Mouse (Mus musculus): Measurements from ENCODE around the gene Arl13b. TPM values are rescaled to one million over a fixed set of nuclear protein-coding genes. Genes with fewer than 3 reads are reported as not detected.
A peak's percentile ranks its signal among the peaks of the same experiment; 100 is the strongest.

Arl13b gene
- total RNA-seq (2015; ENCODE audit: low replicate concordance) (0.72 and 3.8 TPM in 2 replicates), total RNA-seq (2017; ENCODE audit: low replicate concordance) (1.5 and 5.7 TPM in 2 replicates)

- ATAC-seq (replicated peaks; ENCODE audit: low FRiP score, poor library complexity, severe bottlenecking): peak; percentile 99
These were observed at the start of gene Arl13b for GRCm38 (mm10) chr16:62846498-62847312. TSS of gene Arl13b (minus strand) at chr16:62847040.

DNA sequence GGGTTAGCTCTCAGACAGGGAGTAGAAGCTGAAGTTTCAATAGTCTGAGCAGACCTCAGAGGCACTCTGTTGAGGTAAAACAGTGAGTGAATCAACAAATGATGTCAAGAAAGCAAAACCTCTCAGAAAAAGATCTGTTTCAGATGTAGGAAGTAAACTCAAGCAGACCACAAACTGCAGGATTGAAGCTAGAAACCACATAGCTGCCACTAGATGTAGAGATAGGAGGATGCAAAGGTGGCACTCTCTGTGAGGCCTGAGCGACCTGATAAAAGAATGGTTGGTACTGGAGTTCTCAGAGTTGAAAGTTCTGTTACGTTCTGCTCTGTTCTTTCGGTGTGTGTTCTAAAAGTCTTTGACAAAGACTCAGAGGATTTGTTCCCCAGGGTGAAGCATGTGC, 49.0 kb upstream of the Arl13b start:
- no peak for ATAC-seq (replicated peaks; ENCODE audit: low FRiP score, poor library complexity, severe bottlenecking)

GRCm38 (mm10) chr16:62874065-62874464, 27.2 kb upstream of the Arl13b start:
- no peak for ATAC-seq (replicated peaks; ENCODE audit: low FRiP score, poor library complexity, severe bottlenecking)

DNA sequence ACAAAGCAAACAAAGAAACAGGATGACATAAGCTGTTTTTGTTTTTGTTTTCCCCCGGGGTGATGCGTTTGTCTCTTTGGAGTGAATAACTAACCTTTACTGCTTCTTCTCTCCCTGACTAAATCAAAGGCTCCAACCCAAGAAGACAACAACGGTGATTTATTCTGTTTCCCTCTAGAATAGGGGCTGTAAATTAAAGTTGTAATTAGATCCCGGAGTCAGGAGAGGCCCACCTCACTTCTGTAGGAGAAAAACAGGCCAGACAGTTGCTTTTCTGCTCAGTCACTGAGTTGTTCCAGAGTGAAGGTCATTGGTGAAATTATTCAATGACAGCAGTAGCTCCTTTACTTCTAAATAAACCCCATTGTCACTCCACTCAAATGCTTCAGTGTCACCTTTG, 26.3 kb upstream of the Arl13b start:
- no peak for ATAC-seq (replicated peaks; ENCODE audit: low FRiP score, poor library complexity, severe bottlenecking)

DNA sequence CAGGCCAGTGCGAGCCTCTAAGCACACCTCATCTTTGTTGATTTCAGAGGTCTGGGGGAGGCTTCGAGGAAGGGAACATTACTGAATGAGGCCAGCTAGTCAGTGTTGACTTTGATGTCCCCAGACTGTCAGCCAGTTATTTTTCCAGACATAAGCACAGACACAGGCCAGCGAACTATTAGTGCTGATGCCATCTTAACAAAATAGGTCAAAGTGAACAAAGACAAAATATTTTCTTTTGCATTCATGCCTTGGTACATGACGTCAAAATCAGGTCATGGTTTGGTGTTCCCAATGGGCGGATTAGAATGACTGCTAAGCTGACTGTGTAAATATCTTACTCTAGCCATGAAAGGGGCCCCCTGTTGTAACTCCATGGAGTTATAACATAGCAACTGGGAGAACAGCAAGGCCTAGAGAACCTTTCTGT, 25.9 kb upstream of the Arl13b start:
- ATAC-seq (replicated peaks; ENCODE audit: low FRiP score, poor library complexity, severe bottlenecking): no peak

GRCm38 (mm10) chr16:62861455-62861854, 14.6 kb upstream of the Arl13b start:
- ATAC-seq (replicated peaks; ENCODE audit: low FRiP score, poor library complexity, severe bottlenecking): no peak

GRCm38 (mm10) chr16:62860140-62860539, 13.3 kb upstream of the Arl13b start:
- ATAC-seq (replicated peaks; ENCODE audit: low FRiP score, poor library complexity, severe bottlenecking): no peak

DNA sequence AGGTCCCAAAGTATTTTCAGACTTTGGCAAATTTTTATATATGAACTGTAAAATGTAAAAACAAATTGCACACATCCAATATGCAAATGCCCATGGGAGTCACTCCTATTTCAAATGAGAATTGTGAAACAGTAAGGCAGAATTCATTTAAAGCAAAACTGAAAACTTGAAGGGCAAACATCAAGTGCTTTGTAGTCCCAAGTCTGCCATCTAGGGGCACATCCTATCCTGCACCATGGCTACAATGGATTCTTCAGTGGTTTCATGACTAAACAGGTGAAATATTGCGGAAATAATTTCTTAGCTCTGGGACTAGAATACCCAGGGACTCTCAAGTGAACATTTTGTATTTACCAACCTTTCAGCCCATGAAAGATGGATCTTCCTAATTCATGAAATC, 11.2 kb upstream of the Arl13b start:
- no peak for ATAC-seq (replicated peaks; ENCODE audit: low FRiP score, poor library complexity, severe bottlenecking)

DNA sequence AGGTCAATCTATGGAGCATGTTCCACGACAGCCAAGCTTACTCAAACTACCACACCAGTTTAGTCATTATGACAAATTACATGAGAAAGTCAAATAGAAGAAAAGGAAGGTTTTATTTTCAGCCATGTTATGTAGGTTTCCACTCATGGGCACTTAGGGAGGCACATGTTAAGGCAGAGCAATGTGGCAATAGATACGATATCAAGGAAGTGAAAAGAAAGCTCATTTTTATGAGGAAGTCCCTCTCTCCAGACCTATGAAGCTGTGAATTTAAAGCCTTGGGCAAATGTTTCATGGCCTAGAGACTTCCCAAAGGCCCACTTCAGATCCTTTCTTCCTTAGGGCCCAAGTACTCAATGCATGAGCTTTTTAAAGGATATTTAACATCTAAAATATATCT, 10.7 kb upstream of the Arl13b start:
- ATAC-seq (replicated peaks; ENCODE audit: low FRiP score, poor library complexity, severe bottlenecking): no peak

DNA sequence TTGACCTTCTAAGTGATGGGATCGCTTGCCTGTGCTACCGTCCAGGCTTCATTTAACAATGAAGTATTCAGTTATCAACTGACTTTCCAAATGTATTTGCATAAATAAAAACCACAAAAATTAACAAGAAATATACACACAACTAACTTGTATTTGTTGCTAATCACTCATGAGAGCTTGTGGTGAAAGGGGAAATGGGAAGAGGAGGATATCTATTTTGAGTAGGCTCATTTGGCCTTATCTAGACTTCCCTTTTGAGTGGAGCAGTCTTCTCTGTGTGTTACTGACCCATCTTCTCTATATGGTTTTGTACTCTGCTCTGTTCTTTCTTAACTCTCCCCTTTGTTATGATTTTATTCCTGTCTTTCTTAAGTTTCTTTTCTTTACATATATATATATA, 9.4 kb upstream of the Arl13b start:
- ATAC-seq (replicated peaks; ENCODE audit: low FRiP score, poor library complexity, severe bottlenecking): no peak

DNA sequence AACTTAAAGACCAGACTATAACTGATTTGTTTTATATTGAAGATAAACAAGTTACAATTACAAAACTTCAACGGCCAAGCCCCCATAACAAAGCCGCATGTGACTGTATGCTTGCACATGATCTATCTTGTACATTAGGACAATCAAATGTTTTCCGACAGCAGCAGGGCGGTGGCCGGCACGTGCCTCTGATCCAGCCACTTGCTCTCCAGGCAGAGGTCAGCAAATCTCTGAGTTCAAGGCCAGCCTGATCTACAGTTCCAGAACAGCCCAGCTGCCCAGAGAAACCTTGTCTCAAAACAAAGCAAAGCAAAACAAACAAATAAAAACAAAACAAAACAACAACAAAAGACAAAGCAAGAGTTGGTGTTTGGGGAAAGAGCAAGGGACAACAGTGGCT, 8.5 kb upstream of the Arl13b start:
- no peak for ATAC-seq (replicated peaks; ENCODE audit: low FRiP score, poor library complexity, severe bottlenecking)

DNA sequence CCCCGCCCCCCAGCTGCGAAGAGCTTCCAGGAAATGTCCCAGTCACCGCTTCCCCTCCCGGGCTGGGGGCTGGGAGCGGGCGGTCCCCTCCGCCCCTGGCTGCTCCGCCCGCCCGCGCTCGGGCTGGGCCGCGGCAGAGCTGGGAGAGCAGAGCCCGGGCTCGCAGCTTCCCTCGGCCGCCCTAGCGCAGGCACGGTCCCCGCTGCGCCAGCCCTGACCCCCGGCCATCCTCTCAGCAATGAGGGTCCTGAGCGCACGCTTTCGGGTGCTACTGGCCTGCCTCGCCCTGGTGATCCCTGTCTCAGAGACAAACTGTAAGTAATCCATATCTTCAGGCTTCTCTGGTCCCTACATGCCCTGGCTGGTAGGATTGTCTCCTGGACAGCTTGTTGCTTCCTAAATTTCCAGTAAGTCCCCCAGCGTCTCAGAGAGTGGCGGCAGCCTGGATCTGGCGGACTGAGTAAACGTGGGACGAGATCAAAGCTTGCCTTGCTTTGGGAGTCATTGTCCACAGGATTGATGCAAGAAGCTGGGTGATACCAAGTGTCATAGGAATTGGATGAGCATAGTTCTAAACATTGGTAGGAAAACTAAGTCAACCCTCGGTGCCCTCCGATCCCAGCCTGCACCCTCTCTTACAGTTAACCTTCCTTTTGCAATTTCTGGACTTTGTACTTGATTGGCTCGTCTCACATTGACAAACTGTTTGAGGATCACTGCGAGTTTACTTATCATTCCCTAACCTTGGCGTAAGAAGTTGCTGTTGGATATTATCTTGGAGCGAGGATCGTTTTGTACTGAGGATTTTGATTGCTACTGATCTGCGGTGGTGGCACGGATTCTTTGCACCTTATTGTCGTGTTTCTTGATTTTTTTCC, 7.6 kb upstream of the Arl13b start, which contains the start of gene Pros1:
TSS of gene Pros1 (plus strand) at position 117 of the 878 bp plus-strand sequence.
- no peak for ATAC-seq (replicated peaks; ENCODE audit: low FRiP score, poor library complexity, severe bottlenecking)

GRCm38 (mm10) chr16:62853611-62854126, 6.8 kb upstream of the Arl13b start:
- ATAC-seq (replicated peaks; ENCODE audit: low FRiP score, poor library complexity, severe bottlenecking): no peak

DNA sequence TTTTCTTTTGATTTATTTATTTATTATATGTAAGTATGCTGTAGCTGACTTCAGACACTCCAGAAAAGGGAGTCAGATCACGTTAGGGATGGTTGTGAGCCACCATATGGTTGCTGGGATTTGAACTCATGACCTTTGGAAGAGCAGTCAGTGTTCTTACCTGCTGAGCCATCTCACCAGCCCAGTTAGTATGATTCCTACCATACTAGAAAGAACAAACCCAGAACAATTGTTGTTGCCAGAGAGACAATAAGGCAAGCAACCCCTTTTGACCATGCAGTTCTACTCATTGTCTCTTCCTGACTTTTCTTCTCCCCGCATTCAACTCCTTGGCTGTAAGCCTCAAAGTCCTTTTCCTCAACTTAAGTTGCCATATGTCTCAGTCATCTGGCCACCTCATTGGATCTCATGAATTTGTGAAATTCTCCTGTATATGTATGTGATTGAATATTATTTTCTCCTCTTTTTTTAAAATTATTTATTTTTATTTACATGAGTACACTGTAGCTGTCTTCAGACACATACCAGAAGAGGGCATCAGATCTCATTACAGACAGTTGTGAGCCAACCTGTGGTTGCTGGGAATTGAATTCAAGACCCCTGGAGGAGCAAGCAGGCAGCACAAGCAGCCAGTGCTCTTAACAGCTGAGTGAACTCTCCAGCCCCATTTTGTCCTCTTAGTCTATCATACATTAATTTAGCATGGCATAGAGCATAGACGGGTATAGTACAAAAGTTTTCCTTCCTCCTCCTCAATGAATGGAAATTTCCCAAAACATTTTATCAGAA, 5.8 kb upstream of the Arl13b start:
- no peak for ATAC-seq (replicated peaks; ENCODE audit: low FRiP score, poor library complexity, severe bottlenecking)

DNA sequence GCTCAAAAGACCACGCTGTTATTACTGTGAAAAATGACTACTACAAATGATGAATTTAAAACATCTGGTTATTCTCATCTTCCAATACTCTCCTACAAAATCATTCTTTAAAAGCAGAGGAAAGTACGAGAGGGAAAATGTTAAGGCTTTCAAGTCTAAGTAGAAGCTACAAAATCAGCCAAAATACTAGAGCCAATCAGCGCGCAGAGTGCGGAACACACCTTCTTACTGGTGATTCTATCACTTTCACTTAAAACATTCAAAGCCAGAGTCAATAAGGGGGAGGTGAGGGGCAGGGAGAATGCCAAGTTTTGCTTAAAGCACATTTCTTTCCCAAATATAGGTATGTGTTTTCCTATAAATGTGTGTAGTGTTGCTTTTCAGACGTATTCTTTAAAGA, 1.5 kb downstream of the Arl13b start:
- ATAC-seq (replicated peaks; ENCODE audit: low FRiP score, poor library complexity, severe bottlenecking): no peak

GRCm38 (mm10) chr16:62834016-62834735, 12.7 kb downstream of the Arl13b start:
- peak; percentile 63 for ATAC-seq (replicated peaks; ENCODE audit: low FRiP score, poor library complexity, severe bottlenecking)

DNA sequence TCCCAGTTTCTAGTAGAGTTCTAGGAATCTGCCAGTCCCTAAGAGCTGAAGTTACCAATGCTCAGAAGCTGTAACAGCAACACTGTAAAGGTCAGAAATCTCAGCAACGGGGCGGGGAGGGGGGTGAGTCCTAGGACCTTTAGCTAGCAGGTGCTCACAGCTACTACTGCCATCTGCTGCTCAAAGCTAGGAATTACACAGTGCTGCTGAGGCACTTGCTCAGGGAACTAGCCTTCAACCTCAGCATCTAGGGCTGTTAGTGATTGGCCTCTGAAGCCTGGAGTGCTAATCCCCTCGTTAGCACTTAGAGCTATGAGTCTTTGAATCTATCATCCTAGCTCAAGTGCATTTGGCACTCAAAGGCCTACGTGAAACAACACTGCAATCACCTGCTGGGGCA, 14.4 kb downstream of the Arl13b start:
- ATAC-seq (replicated peaks; ENCODE audit: low FRiP score, poor library complexity, severe bottlenecking): peak; percentile 77

- no peak for ATAC-seq (replicated peaks; ENCODE audit: low FRiP score, poor library complexity, severe bottlenecking)
These were observed 14.8 kb downstream of the Arl13b start for GRCm38 (mm10) chr16:62832027-62832426.

Measured in erythroid progenitor cell, adult 5-6 weeks (primary cell).